Mouse (Mus musculus) hindbrain, embryonic 16.5 days (tissue): ENCODE measurements around the gene Gm5105. TPM values are rescaled to one million over a fixed set of nuclear protein-coding genes. Genes with fewer than 3 reads are reported as not detected.

Source experiments
- ATAC-seq: fragments of 200-750 bp; cut with Nextera tagmentation; 2 replicates; pipeline ENCODE4 v1.8.0; 2017; ENCODE audit warnings: moderate TSS enrichment, moderate library complexity
- H3K27ac ChIP-seq: fragments of 300-500 bp; sonication (generic); 2 replicates; pipeline ENCODE4 v1.5.1; 2014; ENCODE audit warnings: low read depth, mild to moderate bottlenecking, control low read depth, low read length, moderate library complexity
- H3K27me3 ChIP-seq: fragments of 300-500 bp; sonication (generic); replicated peaks from 2 replicates; pipeline ENCODE4 v1.6.1; 2014; ENCODE audit warnings: low read length; ENCODE audit not compliant: control insufficient read depth, insufficient read depth
- H3K36me3 ChIP-seq: fragments of 300-500 bp; sonication (generic); 2 replicates; pipeline ENCODE4 v1.6.1; 2014; ENCODE audit warnings: mild to moderate bottlenecking, low read length, moderate library complexity, mixed read lengths; ENCODE audit not compliant: control insufficient read depth, insufficient read depth
- H3K4me1 ChIP-seq: fragments of 300-500 bp; sonication (generic); 2 replicates; pipeline ENCODE4 v1.6.1; 2014; ENCODE audit warnings: low read depth, low read length; ENCODE audit not compliant: control insufficient read depth, insufficient read depth
- H3K4me2 ChIP-seq: fragments of 300-500 bp; sonication (generic); 2 replicates; pipeline ENCODE4 v1.6.1; 2014; ENCODE audit warnings: mild to moderate bottlenecking, low read length, control low read depth, moderate library complexity
- H3K4me3 ChIP-seq: fragments of 300-500 bp; sonication (generic); 2 replicates; pipeline ENCODE4 v1.5.1; 2014; ENCODE audit warnings: mild to moderate bottlenecking, low read length, control low read depth, moderate library complexity
- H3K9ac ChIP-seq: fragments of 300-500 bp; sonication (generic); 2 replicates; pipeline ENCODE4 v1.6.1; 2014; ENCODE audit warnings: low read depth, mild to moderate bottlenecking, control low read depth, low read length, moderate library complexity
- H3K9me3 ChIP-seq: fragments of 300-500 bp; sonication (generic); 2 replicates; pipeline ENCODE4 v1.6.1; 2014; ENCODE audit warnings: mild to moderate bottlenecking, low read length, moderate library complexity; ENCODE audit not compliant: control insufficient read depth
- WGBS: fragments of 180-500 bp; shearing (Covaris S2); extraction: QIAGEN DNeasy Blood & Tissue Kit; methylation state at CpG from one replicate; pipeline ENCODE4 v1.1.7; 2014; 5-methylcytosine and 5-hydroxymethylcytosine counted together
- polyA plus RNA-seq: library from polyadenylated mRNA; unstranded; fragments of >200 nt; fragmentation: Nextera tagmentation; extraction: Ambion mirVana; gene quantifications from 2 replicates; pipeline ENCODE4 v1.2.1, GENCODE M21; 2015

Gene Gm5105
- polyA plus RNA-seq, 1 experiment from 2014 or later = 0.20 TPM

GRCm38 (mm10) chr3:138043316-138043715, 23.9 kb downstream of the Gm5105 start:
- H3K4me2 ChIP-seq = no peak overlapping the region
- 59% methylated on average over 7 of the region's 7 CpGs for WGBS
- H3K4me3 ChIP-seq = no peak overlapping the region
- 0 out of 2 replicates have a peak, but pooled peaks have one; percentile 34 for ATAC-seq
- no peaks in the 10 kb centered on the region for H3K4me1 ChIP-seq
- no peak overlapping the region for H3K27ac ChIP-seq
- no peak overlapping the region for H3K9ac ChIP-seq
- no peaks in the 10 kb centered on the region for H3K9me3 ChIP-seq
- no peaks in the 10 kb centered on the region for H3K27me3 ChIP-seq
- no peaks in the 10 kb centered on the region for H3K36me3 ChIP-seq

- Histone ChIP-seq H3K36me3 (no peaks in the 10 kb centered on the region), H3K9me3 (no peaks in the 10 kb centered on the region), H3K4me1 (no peaks in the 10 kb centered on the region), H3K4me3 (no peak overlapping the region), H3K27me3 (no peaks in the 10 kb centered on the region), H3K27ac (no peak overlapping the region), H3K9ac (no peak overlapping the region), H3K4me2 (no peak overlapping the region)
- ATAC-seq = peak; percentile 86
- WGBS = 38% methylated on average over 3 of the region's 3 CpGs
Observed at GRCm38 (mm10) chr3:138041591-138042301, 25.4 kb downstream of the Gm5105 start.

GRCm38 (mm10) chr3:138040938-138041337, 26.2 kb downstream of the Gm5105 start:
- Histone ChIP-seq H3K27me3 (no peaks in the 10 kb centered on the region), H3K9me3 (no peaks in the 10 kb centered on the region), H3K4me1 (no peaks in the 10 kb centered on the region), H3K4me3 (no peak overlapping the region), H3K27ac (no peak overlapping the region), H3K9ac (no peak overlapping the region), H3K4me2 (no peak overlapping the region), H3K36me3 (no peaks in the 10 kb centered on the region)
- no peak for ATAC-seq
- WGBS = 83% methylated on average over 2 of the region's 2 CpGs

GRCm38 (mm10) chr3:138033986-138034385, 33.2 kb downstream of the Gm5105 start:
- WGBS = 88% methylated on average over 6 of the region's 6 CpGs
- Histone ChIP-seq H3K4me1 (no peaks in the 10 kb centered on the region), H3K27ac (no peak overlapping the region), H3K9ac (no peak overlapping the region), H3K4me3 (no peak overlapping the region), H3K36me3 (no peaks in the 10 kb centered on the region), H3K9me3 (no peaks in the 10 kb centered on the region), H3K27me3 (no peaks in the 10 kb centered on the region), H3K4me2 (no peak overlapping the region)
- no peak for ATAC-seq

GRCm38 (mm10) chr3:138030563-138030962, 36.6 kb downstream of the Gm5105 start:
- ATAC-seq = no peak
- H3K4me1 ChIP-seq = 0 out of 2 replicates have a peak, but pooled peaks cover 3% of the 10 kb centered on the region
- no peaks in the 10 kb centered on the region for H3K27me3 ChIP-seq
- H3K4me3 ChIP-seq = no peak overlapping the region
- no peak overlapping the region for H3K4me2 ChIP-seq
- H3K36me3 ChIP-seq = no peaks in the 10 kb centered on the region
- 92% methylated on average over 6 of the region's 6 CpGs for WGBS
- H3K27ac ChIP-seq = no peak overlapping the region
- no peak overlapping the region for H3K9ac ChIP-seq
- H3K9me3 ChIP-seq = no peaks in the 10 kb centered on the region

GRCm38 (mm10) chr3:138029351-138029750, 37.8 kb downstream of the Gm5105 start:
- H3K4me3 ChIP-seq = no peak overlapping the region
- no peaks in the 10 kb centered on the region for H3K9me3 ChIP-seq
- no peak overlapping the region for H3K27ac ChIP-seq
- H3K9ac ChIP-seq = no peak overlapping the region
- H3K4me1 ChIP-seq = 0 out of 2 replicates have a peak, but pooled peaks cover 3% of the 10 kb centered on the region
- H3K27me3 ChIP-seq = no peaks in the 10 kb centered on the region
- peak; percentile 52; the same call in 1 of the 2 replicates for ATAC-seq
- no peaks in the 10 kb centered on the region for H3K36me3 ChIP-seq
- no peak overlapping the region for H3K4me2 ChIP-seq
- WGBS = 85% methylated on average over 5 of the region's 5 CpGs

- Histone ChIP-seq H3K4me3 (no peak overlapping the region), H3K4me1 (0 out of 2 replicates have a peak, but pooled peaks cover 3% of the 10 kb centered on the region), H3K9ac (no peak overlapping the region), H3K4me2 (no peak overlapping the region), H3K27me3 (no peaks in the 10 kb centered on the region), H3K27ac (no peak overlapping the region), H3K36me3 (no peaks in the 10 kb centered on the region), H3K9me3 (no peaks in the 10 kb centered on the region)
- no peak for ATAC-seq
- WGBS = 79% methylated on average over 5 of the region's 5 CpGs
Observed at GRCm38 (mm10) chr3:138027575-138028362, 39.4 kb downstream of the Gm5105 start.

GRCm38 (mm10) chr3:138026286-138026685, 40.9 kb downstream of the Gm5105 start:
- H3K4me1 ChIP-seq = 0 out of 2 replicates have a peak, but pooled peaks cover 3% of the 10 kb centered on the region
- 72% methylated on average over 10 of the region's 10 CpGs for whole genome bisulfite sequencing
- no peak overlapping the region for H3K4me2 ChIP-seq
- no peak overlapping the region for H3K4me3 ChIP-seq
- H3K36me3 ChIP-seq = no peaks in the 10 kb centered on the region
- no peak overlapping the region for H3K27ac ChIP-seq
- no peaks in the 10 kb centered on the region for H3K9me3 ChIP-seq
- H3K27me3 ChIP-seq = no peaks in the 10 kb centered on the region
- H3K9ac ChIP-seq = no peak overlapping the region
- ATAC-seq = 0 out of 2 replicates have a peak, but pooled peaks have one; percentile 56

GRCm38 (mm10) chr3:138022651-138023050, 44.5 kb downstream of the Gm5105 start:
- 85% methylated on average over 4 of the region's 4 CpGs for WGBS
- H3K4me2 ChIP-seq = no peak overlapping the region
- ATAC-seq = no peak

More at GRCm38 (mm10) chr3:138022651-138023050, 44.5 kb downstream of the Gm5105 start:
- Histone ChIP-seq H3K27me3 (no peaks in the 10 kb centered on the region), H3K4me3 (no peak overlapping the region), H3K36me3 (no peaks in the 10 kb centered on the region), H3K9ac (no peak overlapping the region), H3K9me3 (no peaks in the 10 kb centered on the region), H3K4me1 (0 out of 2 replicates have a peak, but pooled peaks cover 3% of the 10 kb centered on the region), H3K27ac (no peak overlapping the region)
